Mouse (Mus musculus) liver, embryonic 14.5 days (tissue): ENCODE measurements around the gene Nhlrc2. TPM values are rescaled to one million over a fixed set of nuclear protein-coding genes. Genes with fewer than 3 reads are reported as not detected.
"Not testable (repeated sequence)": the region's sequence is repeated elsewhere in the genome, so short reads cannot be mapped to it uniquely, and the experiment has no call there.

Source experiments
- ATAC-seq: fragments of 200-750 bp; cut with Nextera tagmentation; 2 replicates; pipeline ENCODE4 v1.8.0; 2017; ENCODE audit warnings: moderate number of reproducible peaks, mild to moderate bottlenecking, moderate library complexity; ENCODE audit not compliant: insufficient read depth
- DNase-seq, 3 experiments: peaks; one replicate each; pipeline ENCODE4 v3.0.0-alpha.2; 2012 to 2013; ENCODE audit warnings: low read depth in 3 of 3, low spot score in 3 of 3
- H3K27ac ChIP-seq: fragments of 300-500 bp; sonication (generic); 2 replicates; pipeline ENCODE4 v1.5.1; 2014; ENCODE audit warnings: moderate library complexity, mild to moderate bottlenecking, control low read depth, inconsistent platforms
- H3K27me3 ChIP-seq: fragments of 300-500 bp; sonication (generic); 2 replicates; pipeline ENCODE4 v1.6.1; 2014; ENCODE audit warnings: mild to moderate bottlenecking, low read length, moderate library complexity; ENCODE audit not compliant: control insufficient read depth, insufficient read depth
- H3K36me3 ChIP-seq: fragments of 300-500 bp; sonication (generic); replicated peaks from 2 replicates; pipeline ENCODE4 v1.6.1; 2014; ENCODE audit warnings: low read depth; ENCODE audit not compliant: control insufficient read depth, insufficient read depth
- H3K4me1 ChIP-seq, 2 experiments: fragments of 200-500 bp in 1 of 2; fragments of 300-500 bp in 1 of 2; sonication (generic) in 1 of 2; replicated peaks; 2 replicates each; pipeline ENCODE4 v1.6.1; 2012 to 2014; ENCODE audit warnings: antibody characterized with exemption in 1 of 2, inconsistent platforms in 1 of 2, low read length in 1 of 2; ENCODE audit not compliant: control insufficient read depth in 2 of 2, insufficient read depth in 2 of 2
- H3K4me2 ChIP-seq: fragments of 300-500 bp; sonication (generic); 2 replicates; pipeline ENCODE4 v1.6.1; 2014; ENCODE audit warnings: low read depth, mild to moderate bottlenecking, control low read depth, moderate library complexity
- H3K4me3 ChIP-seq, 2 experiments: fragments of 200-500 bp in 1 of 2; fragments of 300-500 bp in 1 of 2; sonication (generic) in 1 of 2; 2 replicates each; pipeline ENCODE4 v1.5.1; 2012 to 2014; ENCODE audit warnings: low read depth in 2 of 2, low read length in 2 of 2, mild to moderate bottlenecking in 2 of 2, control low read depth in 1 of 2, inconsistent platforms in 1 of 2, moderate library complexity in 1 of 2; ENCODE audit not compliant: insufficient read depth in 1 of 2
- H3K9ac ChIP-seq: fragments of 300-500 bp; sonication (generic); replicated peaks from 2 replicates; pipeline ENCODE4 v1.6.1; 2014; ENCODE audit warnings: mild to moderate bottlenecking, control low read depth, moderate library complexity
- H3K9me3 ChIP-seq: fragments of 300-500 bp; sonication (generic); 2 replicates; pipeline ENCODE4 v1.6.1; 2016; ENCODE audit warnings: low read length, mixed read lengths; ENCODE audit not compliant: control insufficient read depth
- CTCF ChIP-seq: IDR thresholded peaks from 2 replicates; pipeline ENCODE4 v1.5.1; 2016; ENCODE audit warnings: antibody characterized with exemption, low read depth, control low read depth
- EP300 ChIP-seq: IDR thresholded peaks from 2 replicates; pipeline ENCODE4 v1.6.1; 2016; ENCODE audit warnings: antibody characterized with exemption, low read depth
- WGBS: fragments of 180-500 bp; shearing (Covaris S2); extraction: QIAGEN DNeasy Blood & Tissue Kit; methylation state at CpG from one replicate; pipeline ENCODE4 v1.1.7; 2014; ENCODE audit not compliant: insufficient replicate concordance; 5-methylcytosine and 5-hydroxymethylcytosine counted together
- polyA plus RNA-seq, 2 experiments: library from polyadenylated mRNA; depleted of rRNA in 1 of 2; stranded (reverse) in 1 of 2; unstranded in 1 of 2; fragments of >200 nt; fragmentation: Nextera tagmentation in 1 of 2; extraction: Ambion mirVana in 1 of 2; gene quantifications; 2 replicates each; pipeline versions ENCODE4 v1.2.1 to v1.2.3; 2012 to 2014

Nhlrc2 gene
- polyA plus RNA-seq (2012; rRNA removed), result 3.9 and 5.0 TPM in 2 replicates
- 6.9 and 7.3 TPM in 2 replicates for polyA plus RNA-seq (2014; fragmentation: Nextera tagmentation; extraction: Ambion mirVana)

GRCm38 (mm10) chr19:56548230-56549032 is at the start of gene Nhlrc2:
Nhlrc2 (plus strand) TSS chr19:56548261.
- DNase-seq, result peak; percentile 68 to 76 (median 74)
- peaks cover 24% of the 10 kb centered on the region for H3K36me3 ChIP-seq
- WGBS, result under 1% methylated on average over 69 of the region's 69 CpGs
- H3K27ac ChIP-seq, result peak within 1 kb of the TSS; percentile 80
- peak within 1 kb of the TSS; percentile 89 for H3K9ac ChIP-seq
- 0 out of 2 replicates have a peak, but pooled peaks have one; percentile 11 for TF ChIP-seq EP300
- TF ChIP-seq CTCF, result no peak
- H3K4me1 ChIP-seq, result peaks cover 7 to 27% of the 10 kb centered on the region in 2 experiments
- H3K4me3 ChIP-seq, result peak within 1 kb of the TSS; percentile 72 to 88
- no peaks in the 10 kb centered on the region for H3K27me3 ChIP-seq
- H3K4me2 ChIP-seq, result peak within 1 kb of the TSS; percentile 84
- no peaks in the 10 kb centered on the region for H3K9me3 ChIP-seq
- ATAC-seq, result peak; percentile 84

GRCm38 (mm10) chr19:56503069-56503468 is 45.0 kb upstream of the Nhlrc2 start:
- H3K4me1 ChIP-seq, H3K27ac ChIP-seq, H3K9me3 ChIP-seq, DNase-seq, H3K4me3 ChIP-seq, H3K36me3 ChIP-seq, H3K9ac ChIP-seq, H3K27me3 ChIP-seq, H3K4me2 ChIP-seq: not testable (repeated sequence)
- ATAC-seq, result peak; percentile 39; the same call in 1 of the 2 replicates
- no CpG with 5 or more reads among the region's 5 CpGs for WGBS

DNA sequence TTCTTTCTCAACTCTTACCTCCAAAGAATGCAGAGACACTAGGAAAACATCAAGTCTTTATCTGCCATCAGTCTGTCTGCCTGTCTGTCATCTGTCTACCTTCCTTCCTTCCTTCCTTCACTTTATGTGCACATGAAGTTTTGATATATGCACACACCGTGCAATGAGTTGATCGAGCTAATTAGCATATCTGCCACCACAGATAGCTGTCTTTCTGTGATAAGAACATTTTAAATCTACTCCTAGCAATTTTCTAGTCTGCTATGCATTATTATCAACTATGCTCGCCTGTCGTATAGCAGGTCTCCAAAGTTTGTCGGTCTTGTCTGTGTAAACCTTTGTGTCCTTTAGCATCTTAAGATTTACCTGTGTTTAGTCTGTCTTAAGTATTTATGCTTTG is 44.5 kb upstream of the Nhlrc2 start:
- no CpG with 5 or more reads among the region's 5 CpGs for WGBS
- H3K4me3 ChIP-seq, H3K27me3 ChIP-seq, DNase-seq, H3K9me3 ChIP-seq, ATAC-seq, H3K27ac ChIP-seq, H3K4me2 ChIP-seq, H3K36me3 ChIP-seq, H3K4me1 ChIP-seq, H3K9ac ChIP-seq: not testable (repeated sequence)

DNA sequence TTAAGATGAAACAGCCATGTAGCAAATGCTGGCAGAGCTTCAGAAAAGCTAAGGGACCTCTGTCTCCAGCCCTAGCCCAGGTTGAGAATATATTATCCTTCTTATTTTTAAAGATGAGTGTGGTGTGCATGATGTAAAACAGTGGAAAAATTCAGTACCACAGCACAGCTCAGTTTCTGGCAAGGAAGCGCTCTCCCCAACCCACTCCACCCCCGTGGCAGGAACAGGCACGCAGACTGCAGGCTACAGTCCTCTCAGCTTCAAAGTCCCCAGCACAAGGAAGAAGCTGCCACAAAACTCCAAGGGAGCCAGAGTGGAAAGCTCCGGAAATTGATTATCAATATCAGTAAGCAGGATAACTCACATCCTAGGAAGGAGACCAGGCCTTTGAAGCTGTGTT is 36.9 kb upstream of the Nhlrc2 start:
- WGBS, result no CpG with 5 or more reads among the region's 4 CpGs
- not testable (repeated sequence) for H3K9me3 ChIP-seq

DNA sequence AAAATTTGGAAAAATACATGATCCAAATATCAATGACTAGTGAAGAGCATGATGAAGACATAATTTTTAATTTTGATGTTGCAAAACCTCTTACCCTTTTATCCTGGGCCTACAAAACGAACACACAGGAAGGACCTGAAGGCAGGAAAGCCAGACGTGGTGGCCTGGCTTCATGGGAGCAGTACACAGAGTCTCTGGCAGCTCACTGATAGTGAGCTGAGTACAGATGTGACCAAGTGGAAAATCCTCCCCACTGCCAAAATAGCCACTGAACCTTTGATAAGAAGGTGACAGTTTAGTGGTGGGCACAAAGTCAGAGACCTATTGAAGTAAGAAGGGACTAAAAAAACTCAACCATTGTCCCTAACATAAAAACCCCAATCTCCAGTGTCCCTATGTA is 34.5 kb upstream of the Nhlrc2 start:
- not testable (repeated sequence) for DNase-seq, H3K9me3 ChIP-seq, H3K4me1 ChIP-seq, H3K4me3 ChIP-seq, H3K27me3 ChIP-seq, H3K4me2 ChIP-seq, H3K36me3 ChIP-seq, H3K27ac ChIP-seq, H3K9ac ChIP-seq, ATAC-seq
- WGBS, result no CpG with 5 or more reads among the region's 2 CpGs

More for the DNA sequence above, 36.9 kb upstream of the Nhlrc2 start:
- H3K4me2 ChIP-seq, H3K36me3 ChIP-seq, ATAC-seq, H3K4me1 ChIP-seq, DNase-seq, H3K9ac ChIP-seq, H3K27me3 ChIP-seq, H3K4me3 ChIP-seq, H3K27ac ChIP-seq: not testable (repeated sequence)

DNA sequence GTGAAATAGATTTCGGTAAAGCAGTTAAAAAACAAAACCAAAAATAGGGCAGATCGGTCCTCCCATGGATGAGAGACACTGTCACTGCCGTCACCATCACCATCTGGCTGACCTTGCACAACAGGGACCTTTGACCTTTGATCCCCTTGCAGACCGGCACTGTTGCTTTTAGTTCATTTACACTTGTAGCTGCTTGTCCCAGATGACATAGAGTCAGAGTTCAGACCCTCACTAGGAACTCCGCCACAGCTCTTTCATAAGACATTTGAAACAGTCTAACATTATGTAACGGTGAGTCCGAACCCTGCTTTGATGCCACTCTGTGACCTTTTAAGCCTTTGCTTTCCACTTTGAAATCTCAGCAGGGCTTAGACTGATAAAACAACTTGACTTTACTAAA is 28.7 kb upstream of the Nhlrc2 start:
- H3K9ac ChIP-seq, H3K9me3 ChIP-seq, H3K4me2 ChIP-seq, DNase-seq, H3K36me3 ChIP-seq, ATAC-seq, H3K4me3 ChIP-seq, H3K27ac ChIP-seq, H3K4me1 ChIP-seq, H3K27me3 ChIP-seq: not testable (repeated sequence)
- no CpG with 5 or more reads among the region's 7 CpGs for WGBS

GRCm38 (mm10) chr19:56530529-56530928 is 17.5 kb upstream of the Nhlrc2 start:
- ATAC-seq, result not testable (repeated sequence)

More at GRCm38 (mm10) chr19:56530529-56530928, 17.5 kb upstream of the Nhlrc2 start:
- not testable (repeated sequence) for H3K27me3 ChIP-seq, H3K4me1 ChIP-seq, H3K9ac ChIP-seq, H3K9me3 ChIP-seq, DNase-seq, H3K4me3 ChIP-seq, H3K36me3 ChIP-seq, H3K27ac ChIP-seq, H3K4me2 ChIP-seq
- no CpG with 5 or more reads among the region's 11 CpGs for WGBS
